Mouse (Mus musculus) T-helper 1 cell (primary cell): Measurements from ENCODE around the gene Cdc37.

Experiments
- in situ Hi-C: fragments of 300-600 bp; cut with MboI, MseI; formaldehyde crosslinking; loops from one replicate; pipeline ENCODE4 v1.15.1; 2025; ENCODE audit warnings: high pct_unique_total_duplicates

Cdc37 gene

DNA sequence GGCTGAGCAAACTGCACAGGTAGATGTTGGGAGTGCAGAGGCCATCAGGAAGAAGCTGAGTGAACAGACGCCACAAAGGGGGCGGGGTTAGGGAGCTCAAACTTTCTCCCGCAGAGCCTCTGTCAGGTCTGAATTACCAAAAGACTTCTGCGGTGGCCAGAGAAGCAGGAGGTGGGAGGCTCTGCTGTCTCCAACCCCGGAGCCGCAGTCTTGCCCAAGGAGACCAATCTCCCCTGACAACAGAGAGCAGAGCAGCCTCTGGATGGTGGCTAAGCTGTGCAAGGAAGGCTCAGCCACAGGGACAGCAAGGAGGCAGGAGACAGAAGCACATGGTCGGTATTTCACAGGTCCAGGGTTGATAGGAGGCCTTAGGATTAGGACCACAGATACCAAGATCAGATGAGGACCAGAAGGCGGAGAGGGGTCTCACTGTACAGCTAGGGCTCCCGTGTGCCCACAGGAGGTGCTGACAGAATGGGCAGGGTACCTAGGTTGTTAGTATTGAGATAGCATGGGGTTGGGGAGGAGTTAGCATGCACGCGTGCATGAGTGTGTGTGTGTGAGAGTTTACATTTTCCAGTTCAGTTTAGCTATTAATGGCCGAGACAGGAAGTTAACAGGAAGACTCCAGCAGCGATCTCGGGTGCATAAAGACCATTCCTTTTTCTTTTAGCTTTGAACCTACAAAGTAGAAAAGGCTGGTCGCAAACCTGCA is 49.2 kb downstream of the Cdc37 start:
- in situ Hi-C loops: no loop called here

- in situ Hi-C loops: no loop called here
These were observed 52.0 kb downstream of the Cdc37 start for GRCm38 (mm10) chr9:21097793-21098192.

- in situ Hi-C loops: no loop called here
These were observed 53.8 kb downstream of the Cdc37 start for GRCm38 (mm10) chr9:21095958-21096357.

DNA sequence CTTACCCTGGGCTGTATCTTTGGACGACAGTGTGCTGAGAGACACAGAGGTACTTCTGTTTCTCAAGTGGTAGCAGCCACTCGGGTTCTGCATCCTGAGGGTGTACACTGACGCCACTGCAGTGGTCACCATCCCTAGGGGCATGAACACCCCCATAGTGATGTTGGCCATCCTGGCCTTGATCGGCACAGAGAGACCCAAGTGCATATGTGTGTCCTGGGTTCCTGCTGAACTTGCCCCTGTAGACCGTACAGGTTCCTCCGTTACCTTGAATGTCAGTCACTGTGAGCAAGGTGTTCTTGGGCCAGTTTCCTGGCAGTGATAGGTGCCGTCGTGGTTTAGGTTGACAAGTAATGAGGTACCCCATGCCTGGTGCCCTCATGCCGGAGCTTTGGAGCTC is 56.4 kb downstream of the Cdc37 start:
- in situ Hi-C loops: no loop called here

- in situ Hi-C loops: no loop called here
These were observed 58.0 kb downstream of the Cdc37 start, which contains the start of the genes Gm38431 and Raver1 for GRCm38 (mm10) chr9:21091707-21092320. Gene Gm38431 (minus strand): TSS chr9:21091997. Gene Raver1 (minus strand): TSS chr9:21092008.

DNA sequence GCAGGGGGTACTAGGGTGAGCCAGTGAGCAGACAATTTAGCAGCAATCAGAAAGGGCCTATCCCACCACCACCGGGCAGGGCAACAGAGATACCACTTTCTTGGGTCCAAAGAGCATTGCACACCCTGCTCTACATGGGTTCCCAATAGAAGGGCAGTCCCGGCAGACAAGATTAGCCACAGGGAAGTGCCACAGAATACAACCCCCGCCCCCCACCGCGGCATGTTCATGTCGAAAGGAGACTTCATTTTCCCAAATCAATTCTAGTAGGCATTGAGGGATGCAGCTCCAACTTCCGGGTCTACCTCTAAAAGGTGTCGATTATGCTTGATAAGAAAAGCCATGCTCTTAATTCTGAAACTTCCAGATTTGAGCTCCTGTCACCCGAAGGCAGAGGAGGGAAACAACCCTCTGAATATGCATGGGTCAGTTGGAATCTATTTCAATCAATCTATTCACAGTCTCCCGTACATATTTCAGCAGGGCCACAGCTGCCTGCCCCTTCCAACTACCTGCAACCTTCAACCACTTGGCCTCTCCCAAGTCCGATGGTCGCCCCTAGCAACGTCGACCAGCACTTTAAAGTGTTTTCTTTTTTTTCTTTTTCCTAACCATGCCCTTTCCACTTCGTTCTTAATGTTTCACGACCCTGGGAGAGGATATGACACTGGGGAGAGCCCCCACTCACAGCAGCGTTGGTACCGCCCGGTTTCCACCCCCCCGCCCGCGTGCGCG is 58.6 kb downstream of the Cdc37 start:
- in situ Hi-C loops: no loop called here

- in situ Hi-C loops: no loop called here
These were observed 59.2 kb downstream of the Cdc37 start for GRCm38 (mm10) chr9:21090537-21090936.

DNA sequence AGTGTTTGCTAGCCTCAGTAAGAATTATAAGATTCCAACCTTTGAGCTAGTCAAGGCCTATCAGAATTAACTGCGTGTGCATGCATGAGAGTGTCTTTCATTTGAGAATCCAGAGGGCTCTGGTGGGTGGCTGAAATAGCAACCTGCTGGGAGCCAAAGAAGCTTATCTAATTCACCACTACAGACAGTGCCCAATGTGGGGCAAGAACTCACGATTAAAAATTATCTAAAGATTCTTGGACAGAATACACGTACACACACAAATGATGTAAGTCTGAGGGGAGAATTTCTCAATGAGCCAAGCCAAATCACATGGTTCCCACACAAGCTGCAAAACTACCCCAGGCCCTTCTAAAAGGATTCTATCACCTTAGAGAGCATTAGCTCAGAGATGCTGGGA is 66.5 kb downstream of the Cdc37 start:
- in situ Hi-C loops: no loop called here
